Mouse (Mus musculus): Measurements from ENCODE around the gene Gmfg. TPM values are rescaled to one million over a fixed set of nuclear protein-coding genes. Genes with fewer than 3 reads are reported as not detected.

Gene Gmfg
- polyA plus RNA-seq, 1 experiment from 2014 or later = 16.9 TPM

- H3K27me3 ChIP-seq (replicated peaks; ENCODE audit: control insufficient read depth, insufficient read depth, low read length) = no peaks in the 10 kb centered on the region
- H3K9ac ChIP-seq (ENCODE audit: low read length) = no peak overlapping the region
- H3K27ac ChIP-seq (ENCODE audit: low read depth) = no peak overlapping the region
- H3K4me3 ChIP-seq (ENCODE audit: low read depth, low read length) = no peak overlapping the region
- no peak for ATAC-seq (replicated peaks; ENCODE audit: low FRiP score, low TSS enrichment, low read depth)
- peaks cover 96% of the 10 kb centered on the region for H3K36me3 ChIP-seq (ENCODE audit: control insufficient read depth, insufficient read depth, low read length)
- no peak overlapping the region for H3K4me2 ChIP-seq (ENCODE audit: low read length)
- H3K9me3 ChIP-seq (ENCODE audit: control insufficient read depth, low read length) = no peaks in the 10 kb centered on the region
- no peaks in the 10 kb centered on the region for H3K4me1 ChIP-seq (replicated peaks; ENCODE audit: control insufficient read depth, insufficient read depth, low read length)
- 75% methylated on average over 3 of the region's 3 CpGs for WGBS
- no peak for DNase-seq (ENCODE audit: low spot score)
These were observed 35.3 kb upstream of the Gmfg start for GRCm38 (mm10) chr7:28401942-28402341.

- Histone ChIP-seq H3K4me3 (ENCODE audit: low read depth, low read length) (no peak overlapping the region), H3K4me2 (ENCODE audit: low read length) (no peak overlapping the region), H3K36me3 (ENCODE audit: control insufficient read depth, insufficient read depth, low read length) (peaks cover 88% of the 10 kb centered on the region), H3K27ac (ENCODE audit: low read depth) (no peak overlapping the region), H3K9ac (ENCODE audit: low read length) (no peak overlapping the region), H3K27me3 (replicated peaks; ENCODE audit: control insufficient read depth, insufficient read depth, low read length) (no peaks in the 10 kb centered on the region), H3K4me1 (replicated peaks; ENCODE audit: control insufficient read depth, insufficient read depth, low read length) (0 out of 2 replicates have a peak, but pooled peaks cover 2% of the 10 kb centered on the region), H3K9me3 (ENCODE audit: control insufficient read depth, low read length) (no peaks in the 10 kb centered on the region)
- no peak for ATAC-seq (replicated peaks; ENCODE audit: low FRiP score, low TSS enrichment, low read depth)
- no peak for DNase-seq (ENCODE audit: low spot score)
- 80% methylated on average over 3 of the region's 3 CpGs for WGBS
These were observed 26.3 kb upstream of the Gmfg start for GRCm38 (mm10) chr7:28410841-28411475.

- 87% methylated on average over 4 of the region's 4 CpGs for WGBS
These were observed 24.4 kb upstream of the Gmfg start for GRCm38 (mm10) chr7:28412826-28413225.

GRCm38 (mm10) chr7:28417368-28417767, 19.9 kb upstream of the Gmfg start:
- no peak overlapping the region for H3K27ac ChIP-seq (ENCODE audit: low read depth)
- no peaks in the 10 kb centered on the region for H3K9me3 ChIP-seq (ENCODE audit: control insufficient read depth, low read length)
- no peak overlapping the region for H3K4me3 ChIP-seq (ENCODE audit: low read depth, low read length)
- no peaks in the 10 kb centered on the region for H3K27me3 ChIP-seq (replicated peaks; ENCODE audit: control insufficient read depth, insufficient read depth, low read length)
- no peak for DNase-seq (ENCODE audit: low spot score)
- H3K9ac ChIP-seq (ENCODE audit: low read length) = no peak overlapping the region
- peaks cover 88% of the 10 kb centered on the region for H3K36me3 ChIP-seq (ENCODE audit: control insufficient read depth, insufficient read depth, low read length)
- H3K4me2 ChIP-seq (ENCODE audit: low read length) = no peak overlapping the region
- no peak for ATAC-seq (replicated peaks; ENCODE audit: low FRiP score, low TSS enrichment, low read depth)
- H3K4me1 ChIP-seq (replicated peaks; ENCODE audit: control insufficient read depth, insufficient read depth, low read length) = peaks cover 9% of the 10 kb centered on the region; the same call in 1 of the 2 replicates

More at GRCm38 (mm10) chr7:28412826-28413225, 24.4 kb upstream of the Gmfg start:
- DNase-seq (ENCODE audit: low spot score) (no peak), ATAC-seq (replicated peaks; ENCODE audit: low FRiP score, low TSS enrichment, low read depth) (no peak)
- Histone ChIP-seq H3K4me3 (ENCODE audit: low read depth, low read length) (no peak overlapping the region), H3K9ac (ENCODE audit: low read length) (no peak overlapping the region), H3K27ac (ENCODE audit: low read depth) (no peak overlapping the region), H3K9me3 (ENCODE audit: control insufficient read depth, low read length) (no peaks in the 10 kb centered on the region), H3K4me2 (ENCODE audit: low read length) (no peak overlapping the region), H3K27me3 (replicated peaks; ENCODE audit: control insufficient read depth, insufficient read depth, low read length) (no peaks in the 10 kb centered on the region), H3K36me3 (ENCODE audit: control insufficient read depth, insufficient read depth, low read length) (peaks cover 84% of the 10 kb centered on the region), H3K4me1 (replicated peaks; ENCODE audit: control insufficient read depth, insufficient read depth, low read length) (0 out of 2 replicates have a peak, but pooled peaks cover 2% of the 10 kb centered on the region)

- no peaks in the 10 kb centered on the region for H3K9me3 ChIP-seq (ENCODE audit: control insufficient read depth, low read length)
- H3K27me3 ChIP-seq (replicated peaks; ENCODE audit: control insufficient read depth, insufficient read depth, low read length) = no peaks in the 10 kb centered on the region
- peaks cover 88% of the 10 kb centered on the region for H3K36me3 ChIP-seq (ENCODE audit: control insufficient read depth, insufficient read depth, low read length)
- no peak overlapping the region for H3K27ac ChIP-seq (ENCODE audit: low read depth)
- DNase-seq (ENCODE audit: low spot score) (no peak), ATAC-seq (replicated peaks; ENCODE audit: low FRiP score, low TSS enrichment, low read depth) (no peak; the same call in 1 of the 2 replicates)
- H3K4me1 ChIP-seq (replicated peaks; ENCODE audit: control insufficient read depth, insufficient read depth, low read length) = peaks cover 9% of the 10 kb centered on the region; the same call in 1 of the 2 replicates
- 62% methylated on average over 8 of the region's 8 CpGs for WGBS
- H3K4me3 ChIP-seq (ENCODE audit: low read depth, low read length) = no peak overlapping the region
- H3K9ac ChIP-seq (ENCODE audit: low read length) = no peak overlapping the region
- H3K4me2 ChIP-seq (ENCODE audit: low read length) = no peak overlapping the region
These were observed 19.1 kb upstream of the Gmfg start for GRCm38 (mm10) chr7:28418096-28418670.

GRCm38 (mm10) chr7:28419416-28419815, 17.8 kb upstream of the Gmfg start:
- ATAC-seq (replicated peaks; ENCODE audit: low FRiP score, low TSS enrichment, low read depth) = no peak
- 0 out of 2 replicates have a peak overlapping the region, but pooled peaks have one; percentile 5 for H3K27ac ChIP-seq (ENCODE audit: low read depth)
- H3K9me3 ChIP-seq (ENCODE audit: control insufficient read depth, low read length) = no peaks in the 10 kb centered on the region
- peaks cover 9% of the 10 kb centered on the region; the same call in 1 of the 2 replicates for H3K4me1 ChIP-seq (replicated peaks; ENCODE audit: control insufficient read depth, insufficient read depth, low read length)
- 83% methylated on average over 2 of the region's 2 CpGs for WGBS
- H3K9ac ChIP-seq (ENCODE audit: low read length) = no peak overlapping the region
- no peak overlapping the region for H3K4me3 ChIP-seq (ENCODE audit: low read depth, low read length)
- no peak overlapping the region for H3K4me2 ChIP-seq (ENCODE audit: low read length)
- no peaks in the 10 kb centered on the region for H3K27me3 ChIP-seq (replicated peaks; ENCODE audit: control insufficient read depth, insufficient read depth, low read length)
- peaks cover 86% of the 10 kb centered on the region for H3K36me3 ChIP-seq (ENCODE audit: control insufficient read depth, insufficient read depth, low read length)
- no peak for DNase-seq (ENCODE audit: low spot score)

GRCm38 (mm10) chr7:28423018-28423417, 14.2 kb upstream of the Gmfg start:
- no peak for DNase-seq (ENCODE audit: low spot score)
- 85% methylated on average over 1 of the region's 1 CpGs for WGBS
- H3K36me3 ChIP-seq (ENCODE audit: control insufficient read depth, insufficient read depth, low read length) = peaks cover 58% of the 10 kb centered on the region
- no peak for ATAC-seq (replicated peaks; ENCODE audit: low FRiP score, low TSS enrichment, low read depth)
- H3K4me3 ChIP-seq (ENCODE audit: low read depth, low read length) = no peak overlapping the region
- no peaks in the 10 kb centered on the region for H3K9me3 ChIP-seq (ENCODE audit: control insufficient read depth, low read length)
- no peak overlapping the region for H3K4me2 ChIP-seq (ENCODE audit: low read length)
- no peak overlapping the region for H3K9ac ChIP-seq (ENCODE audit: low read length)
- no peaks in the 10 kb centered on the region for H3K27me3 ChIP-seq (replicated peaks; ENCODE audit: control insufficient read depth, insufficient read depth, low read length)
- H3K4me1 ChIP-seq (replicated peaks; ENCODE audit: control insufficient read depth, insufficient read depth, low read length) = peaks cover 9% of the 10 kb centered on the region; the same call in 1 of the 2 replicates
- H3K27ac ChIP-seq (ENCODE audit: low read depth) = no peak overlapping the region

- ATAC-seq (replicated peaks; ENCODE audit: low FRiP score, low TSS enrichment, low read depth) (no peak), DNase-seq (ENCODE audit: low spot score) (no peak)
- Histone ChIP-seq H3K4me2 (ENCODE audit: low read length) (no peak overlapping the region), H3K27me3 (replicated peaks; ENCODE audit: control insufficient read depth, insufficient read depth, low read length) (no peaks in the 10 kb centered on the region), H3K4me3 (ENCODE audit: low read depth, low read length) (no peak overlapping the region), H3K9me3 (ENCODE audit: control insufficient read depth, low read length) (no peaks in the 10 kb centered on the region), H3K9ac (ENCODE audit: low read length) (no peak overlapping the region), H3K4me1 (replicated peaks; ENCODE audit: control insufficient read depth, insufficient read depth, low read length) (no peaks in the 10 kb centered on the region), H3K27ac (ENCODE audit: low read depth) (no peak overlapping the region), H3K36me3 (ENCODE audit: control insufficient read depth, insufficient read depth, low read length) (peaks cover 28% of the 10 kb centered on the region)
These were observed 9.5 kb upstream of the Gmfg start for GRCm38 (mm10) chr7:28427738-28428137.

GRCm38 (mm10) chr7:28430512-28430911, 6.7 kb upstream of the Gmfg start:
- Histone ChIP-seq H3K4me2 (ENCODE audit: low read length) (no peak overlapping the region), H3K9ac (ENCODE audit: low read length) (no peak overlapping the region), H3K4me3 (ENCODE audit: low read depth, low read length) (no peak overlapping the region), H3K27me3 (replicated peaks; ENCODE audit: control insufficient read depth, insufficient read depth, low read length) (no peaks in the 10 kb centered on the region), H3K27ac (ENCODE audit: low read depth) (no peak overlapping the region), H3K9me3 (ENCODE audit: control insufficient read depth, low read length) (no peaks in the 10 kb centered on the region), H3K36me3 (ENCODE audit: control insufficient read depth, insufficient read depth, low read length) (peaks cover 21% of the 10 kb centered on the region; the same call in 1 of the 2 replicates), H3K4me1 (replicated peaks; ENCODE audit: control insufficient read depth, insufficient read depth, low read length) (peaks cover 16% of the 10 kb centered on the region)
- 72% methylated on average over 1 of the region's 1 CpGs for WGBS
- ATAC-seq (replicated peaks; ENCODE audit: low FRiP score, low TSS enrichment, low read depth) (no peak), DNase-seq (ENCODE audit: low spot score) (no peak)

Measured in intestine, embryonic 14.5 days (tissue).